Mouse (Mus musculus): ENCODE data around the gene 4930442H23Rik. TPM values are rescaled to one million over a fixed set of nuclear protein-coding genes. Genes with fewer than 3 reads are reported as not detected.
"Not testable (repeated sequence)": the region's sequence is repeated elsewhere in the genome, so short reads cannot be mapped to it uniquely, and the experiment has no call there.

Gene 4930442H23Rik
- polyA plus RNA-seq, 1 experiment from 2014 or later: not detected

- Histone ChIP-seq H3K4me3 (replicated peaks; ENCODE audit: low read depth, low read length) (peak within 1 kb of the TSS; percentile 95), H3K9me3 (ENCODE audit: control insufficient read depth, low read length) (no peaks in the 10 kb centered on the region), H3K9ac (replicated peaks; ENCODE audit: low read length) (peak within 1 kb of the TSS; percentile 96), H3K27ac (replicated peaks; ENCODE audit: low read depth, low read length) (peak within 1 kb of the TSS; percentile 98), H3K36me3 (ENCODE audit: control insufficient read depth, insufficient read depth, low read length) (peaks cover 43% of the 10 kb centered on the region), H3K4me1 (ENCODE audit: control insufficient read depth, insufficient read depth, low read length) (peaks cover 27% of the 10 kb centered on the region), H3K4me2 (ENCODE audit: low read length) (peak within 1 kb of the TSS; percentile 94), H3K27me3 (ENCODE audit: control insufficient read depth, insufficient read depth, low read length) (no peaks in the 10 kb centered on the region)
- DNase-seq (peak; percentile 100), ATAC-seq (ENCODE audit: low FRiP score, low TSS enrichment) (peak; percentile 83)
- WGBS: under 1% methylated on average over 77 of the region's 77 CpGs
Measured at GRCm38 (mm10) chr10:81176466-81177271, 7.0 kb downstream of the 4930442H23Rik start, which contains the start of gene Eef2. Gene Eef2 (plus strand): TSS chr10:81176631.

- H3K9ac ChIP-seq (replicated peaks; ENCODE audit: low read length): no peak overlapping the region; the same call in 1 of the 2 replicates
- H3K4me3 ChIP-seq (replicated peaks; ENCODE audit: low read depth, low read length): peak overlapping the region; percentile 95
- H3K36me3 ChIP-seq (ENCODE audit: control insufficient read depth, insufficient read depth, low read length): peaks cover 37% of the 10 kb centered on the region
- WGBS: 6% methylated on average over 13 of the region's 13 CpGs
- ATAC-seq (ENCODE audit: low FRiP score, low TSS enrichment) (no peak), DNase-seq (no peak)
- no peaks in the 10 kb centered on the region for H3K27me3 ChIP-seq (ENCODE audit: control insufficient read depth, insufficient read depth, low read length)
- H3K4me2 ChIP-seq (ENCODE audit: low read length): peak overlapping the region; percentile 94
- H3K4me1 ChIP-seq (ENCODE audit: control insufficient read depth, insufficient read depth, low read length): peaks cover 27% of the 10 kb centered on the region
- H3K9me3 ChIP-seq (ENCODE audit: control insufficient read depth, low read length): no peaks in the 10 kb centered on the region
- peak overlapping the region; percentile 98 for H3K27ac ChIP-seq (replicated peaks; ENCODE audit: low read depth, low read length)
Measured at GRCm38 (mm10) chr10:81175936-81176465, 7.6 kb downstream of the 4930442H23Rik start.

- WGBS: 14% methylated on average over 4 of the region's 4 CpGs
- 0 out of 2 replicates have a peak overlapping the region, but pooled peaks have one; percentile 38 for H3K4me3 ChIP-seq (replicated peaks; ENCODE audit: low read depth, low read length)
- peak overlapping the region; percentile 98 for H3K27ac ChIP-seq (replicated peaks; ENCODE audit: low read depth, low read length)
- H3K9ac ChIP-seq (replicated peaks; ENCODE audit: low read length): peak overlapping the region; percentile 59
- peak overlapping the region; percentile 94 for H3K4me2 ChIP-seq (ENCODE audit: low read length)
- peak; percentile 21; the same call in 1 of the 2 replicates for ATAC-seq (ENCODE audit: low FRiP score, low TSS enrichment)
- not testable (repeated sequence) for DNase-seq; H3K27me3 ChIP-seq (ENCODE audit: control insufficient read depth, insufficient read depth, low read length); H3K9me3 ChIP-seq (ENCODE audit: control insufficient read depth, low read length)
- H3K4me1 ChIP-seq (ENCODE audit: control insufficient read depth, insufficient read depth, low read length): peaks cover 27% of the 10 kb centered on the region
- peaks cover 30% of the 10 kb centered on the region for H3K36me3 ChIP-seq (ENCODE audit: control insufficient read depth, insufficient read depth, low read length)
Measured at GRCm38 (mm10) chr10:81175345-81175701, 8.3 kb downstream of the 4930442H23Rik start.

- no peaks in the 10 kb centered on the region for H3K27me3 ChIP-seq (ENCODE audit: control insufficient read depth, insufficient read depth, low read length)
- WGBS: 1% methylated on average over 29 of the region's 29 CpGs
- H3K36me3 ChIP-seq (ENCODE audit: control insufficient read depth, insufficient read depth, low read length): peaks cover 24% of the 10 kb centered on the region
- peaks cover 27% of the 10 kb centered on the region for H3K4me1 ChIP-seq (ENCODE audit: control insufficient read depth, insufficient read depth, low read length)
- peak overlapping the region; percentile 98 for H3K27ac ChIP-seq (replicated peaks; ENCODE audit: low read depth, low read length)
- H3K4me3 ChIP-seq (replicated peaks; ENCODE audit: low read depth, low read length): peak overlapping the region; percentile 38
- H3K4me2 ChIP-seq (ENCODE audit: low read length): peak overlapping the region; percentile 94
- peak; percentile 69 for ATAC-seq (ENCODE audit: low FRiP score, low TSS enrichment)
- no peaks in the 10 kb centered on the region for H3K9me3 ChIP-seq (ENCODE audit: control insufficient read depth, low read length)
- peak overlapping the region; percentile 59 for H3K9ac ChIP-seq (replicated peaks; ENCODE audit: low read length)
- DNase-seq: peak; percentile 93
Measured at GRCm38 (mm10) chr10:81174617-81175344, 8.9 kb downstream of the 4930442H23Rik start.

GRCm38 (mm10) chr10:81173132-81173531 lies 10.5 kb downstream of the 4930442H23Rik start:
- Histone ChIP-seq H3K27ac (replicated peaks; ENCODE audit: low read depth, low read length) (peak overlapping the region; percentile 98), H3K4me2 (ENCODE audit: low read length) (peak overlapping the region; percentile 94), H3K4me1 (ENCODE audit: control insufficient read depth, insufficient read depth, low read length) (peaks cover 33% of the 10 kb centered on the region), H3K36me3 (ENCODE audit: control insufficient read depth, insufficient read depth, low read length) (peaks cover 8% of the 10 kb centered on the region), H3K4me3 (replicated peaks; ENCODE audit: low read depth, low read length) (peak overlapping the region; percentile 17), H3K9me3 (ENCODE audit: control insufficient read depth, low read length) (no peaks in the 10 kb centered on the region), H3K27me3 (ENCODE audit: control insufficient read depth, insufficient read depth, low read length) (no peaks in the 10 kb centered on the region), H3K9ac (replicated peaks; ENCODE audit: low read length) (peak overlapping the region; percentile 34; the same call in 1 of the 2 replicates)
- peak; percentile 46; the same call in 1 of the 2 replicates for ATAC-seq (ENCODE audit: low FRiP score, low TSS enrichment)
- peak; percentile 94 for DNase-seq
- WGBS: 7% methylated on average over 21 of the region's 21 CpGs

- not testable (repeated sequence) for ATAC-seq (ENCODE audit: low FRiP score, low TSS enrichment); DNase-seq; H3K9me3 ChIP-seq (ENCODE audit: control insufficient read depth, low read length); H3K27me3 ChIP-seq (ENCODE audit: control insufficient read depth, insufficient read depth, low read length); H3K36me3 ChIP-seq (ENCODE audit: control insufficient read depth, insufficient read depth, low read length); H3K9ac ChIP-seq (replicated peaks; ENCODE audit: low read length); H3K4me3 ChIP-seq (replicated peaks; ENCODE audit: low read depth, low read length); H3K27ac ChIP-seq (replicated peaks; ENCODE audit: low read depth, low read length)
- Histone ChIP-seq H3K4me1 (ENCODE audit: control insufficient read depth, insufficient read depth, low read length) (peaks cover 28% of the 10 kb centered on the region), H3K4me2 (ENCODE audit: low read length) (peak overlapping the region; percentile 15; the same call in 1 of the 2 replicates)
- WGBS: 43% methylated on average over 12 of the region's 14 CpGs
Measured at GRCm38 (mm10) chr10:81169411-81169900, 14.2 kb downstream of the 4930442H23Rik start.

- 4% methylated on average over 29 of the region's 29 CpGs for WGBS
- Histone ChIP-seq H3K27ac (replicated peaks; ENCODE audit: low read depth, low read length) (peak overlapping the region; percentile 70), H3K4me3 (replicated peaks; ENCODE audit: low read depth, low read length) (peak overlapping the region; percentile 86), H3K36me3 (ENCODE audit: control insufficient read depth, insufficient read depth, low read length) (peaks cover 5% of the 10 kb centered on the region), H3K9ac (replicated peaks; ENCODE audit: low read length) (peak overlapping the region; percentile 54; the same call in 1 of the 2 replicates), H3K9me3 (ENCODE audit: control insufficient read depth, low read length) (no peaks in the 10 kb centered on the region), H3K4me2 (ENCODE audit: low read length) (peak overlapping the region; percentile 70), H3K4me1 (ENCODE audit: control insufficient read depth, insufficient read depth, low read length) (peaks cover 20% of the 10 kb centered on the region), H3K27me3 (ENCODE audit: control insufficient read depth, insufficient read depth, low read length) (no peaks in the 10 kb centered on the region)
- DNase-seq (peak; percentile 85), ATAC-seq (ENCODE audit: low FRiP score, low TSS enrichment) (0 out of 2 replicates have a peak, but pooled peaks have one; percentile 16)
Measured at GRCm38 (mm10) chr10:81168521-81169244, 15.0 kb downstream of the 4930442H23Rik start.

GRCm38 (mm10) chr10:81168087-81168431 lies 15.6 kb downstream of the 4930442H23Rik start:
- 6% methylated on average over 5 of the region's 5 CpGs for WGBS
- Histone ChIP-seq H3K4me1 (ENCODE audit: control insufficient read depth, insufficient read depth, low read length) (peaks cover 17% of the 10 kb centered on the region), H3K36me3 (ENCODE audit: control insufficient read depth, insufficient read depth, low read length) (peaks cover 11% of the 10 kb centered on the region), H3K27me3 (ENCODE audit: control insufficient read depth, insufficient read depth, low read length) (no peaks in the 10 kb centered on the region), H3K4me3 (replicated peaks; ENCODE audit: low read depth, low read length) (peak overlapping the region; percentile 86), H3K9me3 (ENCODE audit: control insufficient read depth, low read length) (no peaks in the 10 kb centered on the region), H3K9ac (replicated peaks; ENCODE audit: low read length) (no peak overlapping the region; the same call in 1 of the 2 replicates), H3K27ac (replicated peaks; ENCODE audit: low read depth, low read length) (peak overlapping the region; percentile 70), H3K4me2 (ENCODE audit: low read length) (peak overlapping the region; percentile 70)
- DNase-seq (no peak), ATAC-seq (ENCODE audit: low FRiP score, low TSS enrichment) (peak; percentile 67)
